Mouse (Mus musculus) small intestine, adult 2 months (tissue): Measurements from ENCODE around the gene Camta1. TPM values are rescaled to one million over a fixed set of nuclear protein-coding genes. Genes with fewer than 3 reads are reported as not detected.

Experiments
- H3K27ac ChIP-seq: fragments of 200-500 bp; 2 replicates; pipeline ENCODE4 v1.5.1; 2012; ENCODE audit warnings: low read depth, low read length, control low read depth, inconsistent platforms; ENCODE audit not compliant: insufficient read depth
- H3K27me3 ChIP-seq: fragments of 200-500 bp; 2 replicates; pipeline ENCODE4 v1.6.1; 2012; ENCODE audit warnings: mild to moderate bottlenecking, moderate library complexity, low read length, inconsistent platforms; ENCODE audit not compliant: control insufficient read depth, insufficient read depth
- H3K36me3 ChIP-seq: fragments of 200-500 bp; 2 replicates; pipeline ENCODE4 v1.6.1; 2012; ENCODE audit warnings: mild to moderate bottlenecking, low read length, control low read depth, inconsistent platforms; ENCODE audit not compliant: control insufficient read depth, insufficient read depth
- H3K4me1 ChIP-seq: fragments of 200-500 bp; 2 replicates; pipeline ENCODE4 v1.6.1; 2012; ENCODE audit warnings: low read length, inconsistent platforms, mixed read lengths; ENCODE audit not compliant: control insufficient read depth, insufficient read depth, insufficient read length
- H3K4me3 ChIP-seq: fragments of 200-500 bp; 2 replicates; pipeline ENCODE4 v1.5.1; 2012; ENCODE audit warnings: low read depth, mild to moderate bottlenecking, control low read depth, inconsistent platforms, low read length, moderate library complexity
- CTCF ChIP-seq: fragments of 200-500 bp; IDR thresholded peaks from 2 replicates; pipeline ENCODE4 v1.5.1; 2012; ENCODE audit warnings: low read depth, mild to moderate bottlenecking, control low read depth, inconsistent platforms, low read length, moderate library complexity, mixed read lengths; ENCODE audit not compliant: insufficient replicate concordance, insufficient read length; ENCODE audit errors: extremely low read depth
- POLR2A ChIP-seq: fragments of 200-500 bp; IDR thresholded peaks from 2 replicates; pipeline ENCODE4 v1.6.1; 2012; ENCODE audit warnings: low read depth, mild to moderate bottlenecking, control low read depth, inconsistent platforms, low read length, moderate library complexity
- WGBS: fragments of 180-500 bp; shearing (Covaris S2); methylation state at CpG from one replicate; pipeline ENCODE4 v1.1.7; 2018; 5-methylcytosine and 5-hydroxymethylcytosine counted together
- polyA plus RNA-seq: library from polyadenylated mRNA; depleted of rRNA; stranded (reverse); fragments of >200 nt; gene quantifications from 2 replicates; pipeline ENCODE4 v1.2.3, GENCODE M21; 2012

Camta1 gene
- polyA plus RNA-seq, 1 experiment, result 2.2 TPM

GRCm38 (mm10) chr4:151408246-151408645 lies 453.4 kb downstream of the Camta1 start:
- Histone ChIP-seq H3K4me1 (no peaks in the 10 kb centered on the region), H3K27ac (no peak overlapping the region), H3K36me3 (no peaks in the 10 kb centered on the region), H3K27me3 (no peaks in the 10 kb centered on the region), H3K4me3 (no peak overlapping the region)
- WGBS, result 86% methylated on average over 4 of the region's 4 CpGs
- TF ChIP-seq CTCF (no peak), POLR2A (no peak)

GRCm38 (mm10) chr4:151407129-151407528 lies 454.5 kb downstream of the Camta1 start:
- WGBS, result 94% methylated on average over 2 of the region's 2 CpGs
- H3K36me3 ChIP-seq, result no peaks in the 10 kb centered on the region

GRCm38 (mm10) chr4:151404581-151405256 lies 457.0 kb downstream of the Camta1 start:
- Histone ChIP-seq H3K4me1 (no peaks in the 10 kb centered on the region), H3K27me3 (no peaks in the 10 kb centered on the region), H3K36me3 (no peaks in the 10 kb centered on the region), H3K4me3 (no peak overlapping the region), H3K27ac (no peak overlapping the region)
- TF ChIP-seq POLR2A (no peak), CTCF (no peak)
- 50% methylated on average over 17 of the region's 17 CpGs for WGBS

More at GRCm38 (mm10) chr4:151407129-151407528, 454.5 kb downstream of the Camta1 start:
- Histone ChIP-seq H3K4me3 (no peak overlapping the region), H3K27me3 (no peaks in the 10 kb centered on the region), H3K27ac (no peak overlapping the region), H3K4me1 (no peaks in the 10 kb centered on the region)
- no peak for TF ChIP-seq CTCF

GRCm38 (mm10) chr4:151401685-151402397 lies 459.8 kb downstream of the Camta1 start:
- Histone ChIP-seq H3K27ac (no peak overlapping the region), H3K4me3 (no peak overlapping the region), H3K27me3 (no peaks in the 10 kb centered on the region), H3K4me1 (no peaks in the 10 kb centered on the region), H3K36me3 (no peaks in the 10 kb centered on the region)
- WGBS, result 84% methylated on average over 22 of the region's 22 CpGs
- TF ChIP-seq CTCF (no peak), POLR2A (no peak)

- Histone ChIP-seq H3K36me3 (no peaks in the 10 kb centered on the region), H3K27ac (no peak overlapping the region), H3K27me3 (no peaks in the 10 kb centered on the region), H3K4me1 (no peaks in the 10 kb centered on the region), H3K4me3 (no peak overlapping the region)
- TF ChIP-seq POLR2A (no peak), CTCF (no peak)
- WGBS, result 84% methylated on average over 7 of the region's 7 CpGs
Observed at GRCm38 (mm10) chr4:151396536-151396935, 465.1 kb downstream of the Camta1 start.

- H3K4me3 ChIP-seq, result no peak overlapping the region
- WGBS, result 74% methylated on average over 11 of the region's 11 CpGs
- H3K27ac ChIP-seq, result no peak overlapping the region
- no peaks in the 10 kb centered on the region for H3K4me1 ChIP-seq
- no peaks in the 10 kb centered on the region for H3K27me3 ChIP-seq
- no peaks in the 10 kb centered on the region for H3K36me3 ChIP-seq
- no peak for TF ChIP-seq POLR2A
- TF ChIP-seq CTCF, result no peak
Observed at GRCm38 (mm10) chr4:151389345-151389744, 472.3 kb downstream of the Camta1 start.

GRCm38 (mm10) chr4:151386701-151387451 lies 474.8 kb downstream of the Camta1 start:
- 4% methylated on average over 24 of the region's 24 CpGs for WGBS
- Histone ChIP-seq H3K27ac (no peak overlapping the region), H3K4me1 (no peaks in the 10 kb centered on the region), H3K36me3 (no peaks in the 10 kb centered on the region), H3K4me3 (peak overlapping the region; percentile 49), H3K27me3 (no peaks in the 10 kb centered on the region)
- TF ChIP-seq CTCF (no peak), POLR2A (no peak)
